Mouse (Mus musculus): ENCODE results near the gene Arhgap20.

GRCm38 (mm10) chr9:51765417-51766174 lies 459 bp downstream of the Arhgap20 start:
- no peak for TF ChIP-seq CTCF (IDR thresholded peaks at IDR 0.05; ENCODE audit: control insufficient read depth, insufficient read depth, insufficient read length)
- TF ChIP-seq USF1 (IDR thresholded peaks at IDR 0.05; ENCODE audit: low read depth) = no peak
- TF ChIP-seq MYOD1 (IDR thresholded peaks at IDR 0.05; ENCODE audit: control insufficient read depth, insufficient read length, low read depth) = no peak
- TF ChIP-seq MAX (IDR thresholded peaks at IDR 0.05) = no peak
- no peak for TF ChIP-seq CEBPB (IDR thresholded peaks at IDR 0.05; ENCODE audit: low read depth)
- no peak for TF ChIP-seq MYOG (IDR thresholded peaks at IDR 0.05; ENCODE audit: control insufficient read depth, extremely low read depth, insufficient read length)

Measured in C2C12 (cell line).